Mouse (Mus musculus): ENCODE data around the gene Defb23. TPM values are rescaled to one million over a fixed set of nuclear protein-coding genes. Genes with fewer than 3 reads are reported as not detected.

Defb23 gene
- not detected in 2 replicates for polyA plus RNA-seq (2015; fragmentation: Nextera tagmentation; extraction: Ambion mirVana)

- H3K4me1 ChIP-seq (replicated peaks), result no peaks in the 10 kb centered on the region
- no peak within 1 kb of the TSS for H3K4me2 ChIP-seq
- H3K9me3 ChIP-seq, result no peaks in the 10 kb centered on the region
- 94% methylated on average over 3 of the region's 3 CpGs for WGBS
- no peaks in the 10 kb centered on the region for H3K36me3 ChIP-seq
- no peak within 1 kb of the TSS for H3K27ac ChIP-seq
- no peaks in the 10 kb centered on the region for H3K27me3 ChIP-seq
- H3K9ac ChIP-seq, result no peak within 1 kb of the TSS
- H3K4me3 ChIP-seq, result no peak within 1 kb of the TSS
- ATAC-seq (ENCODE audit: low FRiP score), result no peak
Observed at GRCm38 (mm10) chr2:152464570-152465150, at the start of gene Defb23. Gene Defb23 (minus strand): TSS chr2:152464620.

GRCm38 (mm10) chr2:152511592-152511991, 47.2 kb upstream of the Defb23 start, which contains the start of gene Defb26:
Gene Defb26 (minus strand): TSS chr2:152511692.
- Histone ChIP-seq H3K9me3 (no peaks in the 10 kb centered on the region), H3K9ac (no peak within 1 kb of the TSS), H3K4me1 (replicated peaks) (no peaks in the 10 kb centered on the region), H3K27me3 (no peaks in the 10 kb centered on the region), H3K4me2 (no peak within 1 kb of the TSS), H3K27ac (no peak within 1 kb of the TSS), H3K36me3 (no peaks in the 10 kb centered on the region), H3K4me3 (no peak within 1 kb of the TSS)
- no peak for ATAC-seq (ENCODE audit: low FRiP score)
- WGBS, result 59% methylated on average over 1 of the region's 1 CpGs

GRCm38 (mm10) chr2:152503950-152504349, 39.5 kb upstream of the Defb23 start:
- H3K4me3 ChIP-seq, result no peak overlapping the region

GRCm38 (mm10) chr2:152500863-152501229, 36.4 kb upstream of the Defb23 start:
- Histone ChIP-seq H3K4me3 (no peak overlapping the region), H3K4me1 (replicated peaks) (no peaks in the 10 kb centered on the region), H3K4me2 (no peak overlapping the region), H3K36me3 (no peaks in the 10 kb centered on the region), H3K27me3 (no peaks in the 10 kb centered on the region), H3K27ac (no peak overlapping the region), H3K9me3 (no peaks in the 10 kb centered on the region), H3K9ac (no peak overlapping the region)
- 83% methylated on average over 6 of the region's 6 CpGs for WGBS
- ATAC-seq (ENCODE audit: low FRiP score), result no peak

More at GRCm38 (mm10) chr2:152503950-152504349, 39.5 kb upstream of the Defb23 start:
- H3K4me2 ChIP-seq, result no peak overlapping the region
- WGBS, result 82% methylated on average over 2 of the region's 2 CpGs
- H3K36me3 ChIP-seq, result no peaks in the 10 kb centered on the region
- H3K9ac ChIP-seq, result no peak overlapping the region
- H3K4me1 ChIP-seq (replicated peaks), result no peaks in the 10 kb centered on the region
- no peak overlapping the region for H3K27ac ChIP-seq
- H3K27me3 ChIP-seq, result no peaks in the 10 kb centered on the region
- no peak for ATAC-seq (ENCODE audit: low FRiP score)
- no peaks in the 10 kb centered on the region for H3K9me3 ChIP-seq

- WGBS, result 77% methylated on average over 7 of the region's 7 CpGs
- Histone ChIP-seq H3K9me3 (no peaks in the 10 kb centered on the region), H3K4me1 (replicated peaks) (no peaks in the 10 kb centered on the region), H3K27me3 (no peaks in the 10 kb centered on the region), H3K4me3 (no peak overlapping the region), H3K36me3 (no peaks in the 10 kb centered on the region), H3K27ac (no peak overlapping the region), H3K9ac (no peak overlapping the region), H3K4me2 (no peak overlapping the region)
- no peak for ATAC-seq (ENCODE audit: low FRiP score)
Observed at GRCm38 (mm10) chr2:152500204-152500862, 35.9 kb upstream of the Defb23 start.

GRCm38 (mm10) chr2:152498020-152498419, 33.6 kb upstream of the Defb23 start:
- Histone ChIP-seq H3K4me1 (replicated peaks) (no peaks in the 10 kb centered on the region), H3K4me2 (no peak overlapping the region), H3K9ac (no peak overlapping the region), H3K27me3 (no peaks in the 10 kb centered on the region), H3K4me3 (no peak overlapping the region), H3K9me3 (no peaks in the 10 kb centered on the region), H3K27ac (no peak overlapping the region), H3K36me3 (no peaks in the 10 kb centered on the region)
- 80% methylated on average over 6 of the region's 6 CpGs for WGBS
- ATAC-seq (ENCODE audit: low FRiP score), result no peak

GRCm38 (mm10) chr2:152493151-152493550, 28.7 kb upstream of the Defb23 start:
- H3K9me3 ChIP-seq, result no peaks in the 10 kb centered on the region
- H3K27me3 ChIP-seq, result no peaks in the 10 kb centered on the region
- H3K27ac ChIP-seq, result no peak overlapping the region
- no peak overlapping the region for H3K9ac ChIP-seq
- no peak overlapping the region for H3K4me2 ChIP-seq
- H3K4me1 ChIP-seq (replicated peaks), result no peaks in the 10 kb centered on the region
- ATAC-seq (ENCODE audit: low FRiP score), result no peak
- WGBS, result 81% methylated on average over 6 of the region's 6 CpGs
- no peaks in the 10 kb centered on the region for H3K36me3 ChIP-seq
- no peak overlapping the region for H3K4me3 ChIP-seq

GRCm38 (mm10) chr2:152490038-152490437, 25.6 kb upstream of the Defb23 start, which contains the start of gene Defb22:
Gene Defb22 (minus strand): TSS chr2:152490138.
- H3K9me3 ChIP-seq, result no peaks in the 10 kb centered on the region
- H3K4me1 ChIP-seq (replicated peaks), result no peaks in the 10 kb centered on the region
- no peak for ATAC-seq (ENCODE audit: low FRiP score)
- H3K27me3 ChIP-seq, result no peaks in the 10 kb centered on the region
- no peak within 1 kb of the TSS for H3K9ac ChIP-seq
- no peak within 1 kb of the TSS for H3K4me2 ChIP-seq
- no peak within 1 kb of the TSS for H3K27ac ChIP-seq
- no peaks in the 10 kb centered on the region for H3K36me3 ChIP-seq
- no peak within 1 kb of the TSS for H3K4me3 ChIP-seq

GRCm38 (mm10) chr2:152487024-152487423, 22.6 kb upstream of the Defb23 start:
- H3K27me3 ChIP-seq, result no peaks in the 10 kb centered on the region
- H3K36me3 ChIP-seq, result no peaks in the 10 kb centered on the region
- WGBS, result 77% methylated on average over 2 of the region's 2 CpGs
- H3K4me1 ChIP-seq (replicated peaks), result no peaks in the 10 kb centered on the region
- no peaks in the 10 kb centered on the region for H3K9me3 ChIP-seq
- no peak overlapping the region for H3K4me3 ChIP-seq
- H3K27ac ChIP-seq, result no peak overlapping the region
- no peak overlapping the region for H3K4me2 ChIP-seq
- ATAC-seq (ENCODE audit: low FRiP score), result no peak
- no peak overlapping the region for H3K9ac ChIP-seq

- WGBS, result 88% methylated on average over 7 of the region's 7 CpGs
- ATAC-seq (ENCODE audit: low FRiP score), result no peak
Observed at GRCm38 (mm10) chr2:152481726-152482125, 17.3 kb upstream of the Defb23 start.

GRCm38 (mm10) chr2:152480881-152481280, 16.5 kb upstream of the Defb23 start:
- Histone ChIP-seq H3K36me3 (no peaks in the 10 kb centered on the region), H3K4me3 (no peak overlapping the region), H3K4me1 (replicated peaks) (no peaks in the 10 kb centered on the region), H3K4me2 (no peak overlapping the region), H3K27ac (no peak overlapping the region), H3K27me3 (no peaks in the 10 kb centered on the region), H3K9me3 (no peaks in the 10 kb centered on the region), H3K9ac (no peak overlapping the region)
- 85% methylated on average over 3 of the region's 3 CpGs for WGBS
- ATAC-seq (ENCODE audit: low FRiP score), result no peak

More at GRCm38 (mm10) chr2:152481726-152482125, 17.3 kb upstream of the Defb23 start:
- Histone ChIP-seq H3K36me3 (no peaks in the 10 kb centered on the region), H3K9ac (no peak overlapping the region), H3K4me1 (replicated peaks) (no peaks in the 10 kb centered on the region), H3K27me3 (no peaks in the 10 kb centered on the region), H3K9me3 (no peaks in the 10 kb centered on the region), H3K4me2 (no peak overlapping the region), H3K4me3 (no peak overlapping the region), H3K27ac (no peak overlapping the region)

- no peaks in the 10 kb centered on the region for H3K27me3 ChIP-seq
- no peak within 1 kb of the TSS for H3K27ac ChIP-seq
- H3K9me3 ChIP-seq, result no peaks in the 10 kb centered on the region
- no peak within 1 kb of the TSS for H3K4me2 ChIP-seq
- H3K4me1 ChIP-seq (replicated peaks), result no peaks in the 10 kb centered on the region
- 71% methylated on average over 2 of the region's 2 CpGs for WGBS
- H3K4me3 ChIP-seq, result no peak within 1 kb of the TSS
- no peak for ATAC-seq (ENCODE audit: low FRiP score)
- H3K9ac ChIP-seq, result no peak within 1 kb of the TSS
- H3K36me3 ChIP-seq, result no peaks in the 10 kb centered on the region
Observed at GRCm38 (mm10) chr2:152476763-152477162, 12.3 kb upstream of the Defb23 start, which contains the start of gene Defb20. Gene Defb20 (plus strand): TSS chr2:152477063.

GRCm38 (mm10) chr2:152472434-152472833, 8.0 kb upstream of the Defb23 start:
- 0 out of 2 replicates have a peak, but pooled peaks cover 3% of the 10 kb centered on the region for H3K27me3 ChIP-seq
- H3K4me3 ChIP-seq, result no peak overlapping the region
- H3K4me1 ChIP-seq (replicated peaks), result no peaks in the 10 kb centered on the region
- no peak overlapping the region for H3K4me2 ChIP-seq
- ATAC-seq (ENCODE audit: low FRiP score), result no peak
- H3K27ac ChIP-seq, result no peak overlapping the region
- no peaks in the 10 kb centered on the region for H3K36me3 ChIP-seq
- H3K9me3 ChIP-seq, result no peaks in the 10 kb centered on the region
- no peak overlapping the region for H3K9ac ChIP-seq
- WGBS, result 28% methylated on average over 3 of the region's 3 CpGs
